ENCODE assay signal across 9 mouse cellular contexts in genomic region chr17:25415421-25415913, GRCm38 (mm10). TPM values are rescaled to one million over a fixed set of nuclear protein-coding genes. Genes with fewer than 3 reads are reported as not detected.
DNase-seq lines count a peak whose midpoint lies in the region; ATAC-seq and TF ChIP-seq lines count a peak whose summit lies in the region.
"Had no signal": no experiment of that assay in that cellular context is flagged by ENCODE, and none has a peak within 500 bp of the region (broad histone marks: within the 10 kb centered on the region; RNA-seq: fewer than 3 reads in every experiment).

No protein-coding gene starts in this region.

- no peaks in the 10 kb centered on the region for H3K27me3 ChIP-seq in heart, embryonic 16.5 days (ENCODE audit: control insufficient read depth, insufficient read depth, low read length)
- no peaks in the 10 kb centered on the region for H3K27me3 ChIP-seq in embryonic facial prominence, embryonic 10.5 days (replicated peaks; ENCODE audit: low read depth, poor library complexity, severe bottlenecking)
- no peaks in the 10 kb centered on the region for H3K27me3 ChIP-seq in hindbrain, embryonic 11.5 days (ENCODE audit: control insufficient read depth, insufficient read depth, low read length)
- H3K27me3 ChIP-seq in midbrain, embryonic 15.5 days (replicated peaks), result no peaks in the 10 kb centered on the region

- no peaks in the 10 kb centered on the region for H3K36me3 ChIP-seq in heart, embryonic 16.5 days (ENCODE audit: control insufficient read depth, insufficient read depth)
- H3K36me3 ChIP-seq in embryonic facial prominence, embryonic 10.5 days (replicated peaks), result no peaks in the 10 kb centered on the region
- no peaks in the 10 kb centered on the region for H3K36me3 ChIP-seq in hindbrain, embryonic 11.5 days (ENCODE audit: control insufficient read depth, insufficient read depth, low read length)
- H3K36me3 ChIP-seq in midbrain, embryonic 15.5 days (replicated peaks), result no peaks in the 10 kb centered on the region

- 21% methylated on average over 5 of the region's 6 CpGs for WGBS in heart, embryonic 16.5 days
- 4% methylated on average over 6 of the region's 6 CpGs for WGBS in embryonic facial prominence, embryonic 10.5 days
- WGBS in hindbrain, embryonic 11.5 days, result 10% methylated on average over 6 of the region's 6 CpGs
- WGBS in midbrain, embryonic 15.5 days, result 2% methylated on average over 6 of the region's 6 CpGs

- no peak overlapping the region for H3K4me2 ChIP-seq in heart, embryonic 16.5 days (ENCODE audit: low read depth, low read length)
- peak overlapping the region; percentile 11 for H3K4me2 ChIP-seq in hindbrain, embryonic 11.5 days (replicated peaks; ENCODE audit: low read depth, low read length)
- H3K4me2 ChIP-seq in midbrain, embryonic 15.5 days, result no peak overlapping the region

- no peak for DNase-seq in heart, postnatal 36 days
- peak; percentile 81 for DNase-seq in embryonic facial prominence, embryonic 10.5 days (ENCODE audit: low spot score)
- peak; percentile 51 for DNase-seq in hindbrain, embryonic 11.5 days (ENCODE audit: low spot score)
- no peak for DNase-seq in thymus, postnatal 10 days (ENCODE audit: low spot score in 2 of 2)
- DNase-seq in right cerebral cortex, postnatal 25 days, result no peak
- DNase-seq in gastrocnemius, adult 2 months, result no peak
- DNase-seq: cerebellum, postnatal 36 days had no signal

- intact Hi-C loops in heart, postnatal 36 days (cut with DNase I), result no loop called here
- intact Hi-C loops in gastrocnemius, adult 2 months (cut with DNase I), result no loop called here

- H3K27ac ChIP-seq in heart, embryonic 16.5 days (ENCODE audit: low read length), result peak overlapping the region; percentile 29
- peak overlapping the region; percentile 88 for H3K27ac ChIP-seq in embryonic facial prominence, embryonic 10.5 days (replicated peaks)
- H3K27ac ChIP-seq in hindbrain, embryonic 11.5 days (ENCODE audit: low read depth, low read length), result peak overlapping the region; percentile 75
- H3K27ac ChIP-seq in midbrain, embryonic 15.5 days, result peak overlapping the region; percentile 63
- no peak overlapping the region for H3K27ac ChIP-seq in gastrocnemius, adult 2 months

- ATAC-seq in heart, embryonic 16.5 days (replicated peaks; ENCODE audit: extremely low read depth, insufficient read depth, low FRiP score), result 0 out of 2 replicates have a peak, but pooled peaks have one; percentile 30
- ATAC-seq in hindbrain, embryonic 11.5 days (ENCODE audit: low FRiP score), result peak; percentile 53; the same call in 1 of the 2 replicates
- peak; percentile 24 for ATAC-seq in midbrain, embryonic 15.5 days (replicated peaks)

- peak overlapping the region; percentile 38; the same call in 1 of the 2 replicates for H3K9ac ChIP-seq in heart, embryonic 16.5 days (ENCODE audit: low read length)
- peak overlapping the region; percentile 37; the same call in 1 of the 2 replicates for H3K9ac ChIP-seq in hindbrain, embryonic 11.5 days (ENCODE audit: low read depth, low read length)
- no peak overlapping the region for H3K9ac ChIP-seq in midbrain, embryonic 15.5 days

- no peak overlapping the region for H3K4me3 ChIP-seq in heart, embryonic 16.5 days (ENCODE audit: low read length)
- H3K4me3 ChIP-seq in embryonic facial prominence, embryonic 10.5 days, result peak overlapping the region; percentile 32
- H3K4me3 ChIP-seq in hindbrain, embryonic 11.5 days (ENCODE audit: low read depth, low read length), result no peak overlapping the region
- no peak overlapping the region for H3K4me3 ChIP-seq in midbrain, embryonic 15.5 days
- H3K4me3 ChIP-seq in gastrocnemius, adult 2 months, result no peak overlapping the region

- no peaks in the 10 kb centered on the region; the same call in 1 of the 2 replicates for H3K9me3 ChIP-seq in heart, embryonic 16.5 days (replicated peaks; ENCODE audit: control insufficient read depth, low read length)
- no peaks in the 10 kb centered on the region for H3K9me3 ChIP-seq in embryonic facial prominence, embryonic 10.5 days
- H3K9me3 ChIP-seq in hindbrain, embryonic 11.5 days (ENCODE audit: control insufficient read depth, low read length), result no peaks in the 10 kb centered on the region
- H3K9me3 ChIP-seq in midbrain, embryonic 15.5 days, result no peaks in the 10 kb centered on the region

- TF ChIP-seq CTCF in gastrocnemius, adult 2 months (IDR thresholded peaks at IDR 0.05), result no peak

- H3K4me1 ChIP-seq in heart, embryonic 16.5 days (ENCODE audit: control insufficient read depth, insufficient read depth, low read length), result peaks cover 52% of the 10 kb centered on the region
- peaks cover 75% of the 10 kb centered on the region for H3K4me1 ChIP-seq in embryonic facial prominence, embryonic 10.5 days
- H3K4me1 ChIP-seq in hindbrain, embryonic 11.5 days (replicated peaks; ENCODE audit: control insufficient read depth, insufficient read depth, low read length), result peaks cover 35% of the 10 kb centered on the region
- peaks cover 70% of the 10 kb centered on the region for H3K4me1 ChIP-seq in midbrain, embryonic 15.5 days

RNA-seq across cellular contexts. Expression of gene Cacna1h, which starts 18.1 kb away (rescaled TPM):
- polyA plus RNA-seq in heart, embryonic 16.5 days (2015; fragmentation: Nextera tagmentation; extraction: Ambion mirVana), result 4.5 and 5.4 TPM in 2 replicates
- total RNA-seq in heart, postnatal 36 days (2021), result 1 to 10 TPM; 5.4 to 6.5 TPM
- 2.9 and 3.3 TPM in 2 replicates for polyA plus RNA-seq in embryonic facial prominence, embryonic 10.5 days (2016; fragmentation: Nextera tagmentation; extraction: Ambion mirVana)
- 5.9 and 6.5 TPM in 2 replicates for polyA plus RNA-seq in hindbrain, embryonic 11.5 days (2014; fragmentation: Nextera tagmentation; extraction: Ambion mirVana)
- 14.2 and 15.7 TPM in 2 replicates for polyA plus RNA-seq in midbrain, embryonic 15.5 days (2015; fragmentation: Nextera tagmentation; extraction: Ambion mirVana)
- 1 to 10 TPM in 1 of 2 experiments, under 1 TPM in 1; 0.94 to 1.7 TPM for total RNA-seq in gastrocnemius, adult 2 months (2021)

RNA-seq across cellular contexts. Expression of gene Tekt4, which starts 38.9 kb away (rescaled TPM):
- polyA plus RNA-seq in heart, embryonic 16.5 days (2015; fragmentation: Nextera tagmentation; extraction: Ambion mirVana), result 0.81 and 1.5 TPM in 2 replicates
- total RNA-seq in heart, postnatal 36 days (2021), result under 1 TPM in 1 of 2 experiments, not detected in 1; 0.47 TPM
- polyA plus RNA-seq in embryonic facial prominence, embryonic 10.5 days (2016; fragmentation: Nextera tagmentation; extraction: Ambion mirVana), result 0.33 TPM in 1 of 2 replicates, not detected in the other
- 1.3 and 1.8 TPM in 2 replicates for polyA plus RNA-seq in hindbrain, embryonic 11.5 days (2014; fragmentation: Nextera tagmentation; extraction: Ambion mirVana)
- polyA plus RNA-seq in midbrain, embryonic 15.5 days (2015; fragmentation: Nextera tagmentation; extraction: Ambion mirVana), result 1.2 TPM in 2 replicates
- total RNA-seq in gastrocnemius, adult 2 months (2021), result not detected

RNA-seq across cellular contexts. Expression of gene Tpsg1, which starts 46.4 kb away (rescaled TPM):
- 0.56 and 0.76 TPM in 2 replicates for polyA plus RNA-seq in heart, embryonic 16.5 days (2015; fragmentation: Nextera tagmentation; extraction: Ambion mirVana)
- total RNA-seq in heart, postnatal 36 days (2021), result under 1 TPM in 1 of 2 experiments, not detected in 1; 0.30 TPM
- not detected in 2 replicates for polyA plus RNA-seq in embryonic facial prominence, embryonic 10.5 days (2016; fragmentation: Nextera tagmentation; extraction: Ambion mirVana)
- 0.69 TPM in 1 of 2 replicates, not detected in the other for polyA plus RNA-seq in hindbrain, embryonic 11.5 days (2014; fragmentation: Nextera tagmentation; extraction: Ambion mirVana)
- 0.79 and 0.93 TPM in 2 replicates for polyA plus RNA-seq in midbrain, embryonic 15.5 days (2015; fragmentation: Nextera tagmentation; extraction: Ambion mirVana)
- total RNA-seq in gastrocnemius, adult 2 months (2021), result under 1 TPM in 1 of 2 experiments, not detected in 1; 0.48 TPM

RNA-seq across cellular contexts. Expression of gene Tpsb2, which starts 49.4 kb away (rescaled TPM):
- polyA plus RNA-seq in heart, embryonic 16.5 days (2015; fragmentation: Nextera tagmentation; extraction: Ambion mirVana), result 11.0 and 11.7 TPM in 2 replicates
- total RNA-seq in heart, postnatal 36 days (2021), result 1 to 10 TPM; 1.8 to 2.2 TPM
- not detected in 2 replicates for polyA plus RNA-seq in embryonic facial prominence, embryonic 10.5 days (2016; fragmentation: Nextera tagmentation; extraction: Ambion mirVana)
- not detected in 2 replicates for polyA plus RNA-seq in hindbrain, embryonic 11.5 days (2014; fragmentation: Nextera tagmentation; extraction: Ambion mirVana)
- 0.15 and 0.70 TPM in 2 replicates for polyA plus RNA-seq in midbrain, embryonic 15.5 days (2015; fragmentation: Nextera tagmentation; extraction: Ambion mirVana)
- total RNA-seq in gastrocnemius, adult 2 months (2021), result 1 to 10 TPM; 1.9 to 4.7 TPM

Comparison
In these comparisons a context has a peak if more than half of its experiments do, and no peak if none do; other contexts are left out.
1. DNase-seq: peak in embryonic facial prominence, embryonic 10.5 days (single experiment) and hindbrain, embryonic 11.5 days (single experiment); none in heart, postnatal 36 days (0 of 2), thymus, postnatal 10 days (0 of 2), right cerebral cortex, postnatal 25 days (single experiment) and gastrocnemius, adult 2 months (single experiment).
2. Peak in every context shown above with its lines, with median percentiles within 50 percentile points of each other: ATAC-seq.